Mouse (Mus musculus) heart, adult 18-20 months (tissue): Measurements from ENCODE around the gene Per3. TPM values are rescaled to one million over a fixed set of nuclear protein-coding genes. Genes with fewer than 3 reads are reported as not detected.
"Not testable (repeated sequence)": the region's sequence is repeated elsewhere in the genome, so short reads cannot be mapped to it uniquely, and the experiment has no call there.

ENCODE experiments used
- DNase-seq, 2 experiments: peaks; one replicate each; pipeline ENCODE4 v3.0.0; 2021 to 2022; ENCODE audit warnings: mixed read lengths in 1 of 2
- total RNA-seq, 2 experiments: library from RNA; stranded (reverse); gene quantifications; 2 replicates each; pipeline ENCODE4 v1.2.3; 2021

The Per3 gene
- total RNA-seq, 2 experiments from 2014 or later = 3.3 to 3.6 TPM

DNA sequence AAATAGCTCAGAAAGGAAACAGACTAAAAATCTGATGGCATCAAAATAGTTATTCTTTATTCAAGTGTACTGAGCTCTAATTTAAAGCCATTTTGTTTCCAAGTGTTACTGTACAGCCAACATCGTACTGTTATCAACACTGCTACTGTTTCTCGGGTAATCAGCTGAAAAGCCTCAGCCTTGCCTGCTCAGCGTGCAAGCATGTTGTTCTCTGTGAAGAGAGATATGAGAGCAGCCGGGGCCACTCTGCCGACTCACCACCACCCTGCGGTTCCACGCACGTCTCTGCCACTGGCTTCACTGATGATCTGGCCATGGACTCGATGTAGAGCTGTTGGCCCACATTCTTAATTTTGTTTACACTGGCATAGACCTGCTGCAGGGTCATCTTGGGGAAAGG, 20.3 kb downstream of the Per3 start:
- DNase-seq = no peak

DNA sequence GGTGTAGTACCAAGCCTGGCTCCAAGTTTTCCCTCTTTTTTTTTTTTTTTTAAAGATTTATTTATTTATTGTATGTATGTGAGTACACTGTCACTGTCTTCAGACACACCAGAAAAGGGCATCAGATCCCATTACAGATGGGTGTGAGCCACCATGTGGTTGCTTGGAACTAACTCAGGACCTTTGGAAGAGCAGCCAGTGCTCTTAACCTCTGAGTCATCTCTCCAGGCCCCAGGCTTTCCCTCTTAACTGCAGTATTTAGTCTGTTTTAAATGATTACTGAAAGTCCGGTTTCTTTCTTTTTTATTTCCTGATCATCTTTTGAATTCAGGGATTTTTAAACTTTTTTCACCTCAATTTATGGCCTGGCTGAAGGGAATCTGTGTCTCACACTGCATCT, 27.1 kb downstream of the Per3 start:
- not testable (repeated sequence) for DNase-seq

GRCm38 (mm10) chr4:151015946-151016345, 28.5 kb downstream of the Per3 start:
- no peak for DNase-seq

DNA sequence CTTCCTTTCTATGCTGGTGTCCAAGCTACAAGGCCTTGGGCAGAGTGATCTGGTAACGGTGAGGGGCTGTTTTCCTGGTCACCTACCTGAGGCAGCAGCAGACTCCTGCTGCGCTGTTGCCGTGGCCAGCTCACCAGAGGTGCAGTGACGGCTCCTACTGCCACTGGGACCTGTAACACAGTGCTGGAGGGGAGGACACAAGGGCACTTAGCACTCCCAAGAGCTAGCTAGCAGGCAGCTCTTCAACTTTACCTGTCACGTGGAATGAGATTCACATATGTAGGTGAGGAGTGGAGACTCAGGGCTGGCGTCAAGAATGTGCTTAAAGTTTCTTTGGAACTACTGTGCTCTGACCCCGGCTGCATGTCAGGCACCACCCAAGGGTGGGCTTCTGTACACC, 34.1 kb downstream of the Per3 start:
- DNase-seq = no peak

DNA sequence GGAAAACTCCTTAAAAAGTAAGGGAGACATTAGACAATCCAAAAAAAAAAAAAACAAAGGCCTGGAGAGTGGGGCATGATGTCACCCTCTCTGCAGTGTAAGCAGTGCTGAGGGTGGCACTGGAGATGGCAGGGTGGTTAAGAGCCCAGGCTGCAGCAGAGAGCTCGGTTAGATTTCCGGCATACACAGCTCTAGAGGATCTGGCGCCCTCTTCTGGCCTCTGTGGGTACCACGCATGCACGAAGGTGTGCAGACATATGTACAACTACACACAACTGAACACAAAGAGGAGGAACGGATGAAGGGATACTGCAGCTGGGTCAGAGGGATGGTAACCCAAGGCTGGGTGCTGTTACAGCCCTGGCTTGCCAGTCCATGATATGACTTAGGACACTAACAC, 37.5 kb downstream of the Per3 start:
- DNase-seq = peak; percentile 9 to 32

DNA sequence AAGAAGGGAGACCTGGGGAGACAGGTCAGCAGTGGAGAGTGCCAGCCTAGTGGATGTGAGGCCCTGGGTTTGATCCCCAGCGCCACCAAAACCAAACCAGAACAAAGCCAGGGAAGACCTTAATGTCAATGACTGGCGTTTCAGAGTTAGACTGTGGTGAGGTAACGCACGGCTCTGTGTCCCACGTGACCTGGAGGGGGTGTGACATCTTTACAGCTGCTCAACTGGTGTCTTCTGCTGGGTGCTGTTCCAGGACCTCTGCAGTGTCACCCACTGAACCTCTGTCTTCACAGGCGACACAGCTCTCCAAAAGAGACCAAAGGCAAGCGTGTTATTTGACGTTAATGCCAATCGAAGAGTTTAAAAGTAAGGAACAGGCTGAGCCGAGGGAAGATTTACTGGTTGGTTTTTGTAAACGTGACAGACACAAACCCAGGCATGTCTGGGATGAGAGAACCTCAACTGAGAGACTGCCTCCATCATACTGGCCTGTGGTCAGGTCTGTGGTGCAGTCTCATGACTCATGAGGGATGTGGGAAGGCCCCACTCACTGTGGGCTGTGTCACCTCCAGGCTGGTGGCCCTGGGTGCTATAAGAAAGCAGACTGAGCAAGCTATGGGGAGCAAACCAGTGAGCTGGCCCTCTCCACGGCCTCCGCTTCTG, 38.7 kb downstream of the Per3 start:
- DNase-seq = no peak

GRCm38 (mm10) chr4:151001397-151001796, 43.1 kb downstream of the Per3 start:
- DNase-seq = no peak

DNA sequence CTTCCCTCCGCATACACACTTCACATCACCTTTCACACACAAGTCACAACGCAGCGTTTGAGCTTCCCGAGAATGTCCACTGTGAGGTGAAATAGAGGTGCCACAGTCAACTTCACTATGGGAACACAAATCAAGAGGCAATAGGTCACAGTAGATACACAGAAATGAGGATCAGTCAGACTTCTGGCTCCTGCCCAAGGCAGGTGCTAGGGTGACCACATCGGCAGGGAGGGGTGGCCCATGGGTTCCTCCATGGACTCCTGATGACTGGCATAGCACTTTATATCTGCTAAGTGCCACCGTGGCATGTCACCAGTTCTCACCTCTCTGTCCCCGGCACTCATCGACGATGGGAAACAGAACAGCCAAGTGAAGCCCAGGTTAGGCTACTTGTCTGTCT, 45.8 kb downstream of the Per3 start:
- no peak for DNase-seq

GRCm38 (mm10) chr4:150996797-150997196, 47.7 kb downstream of the Per3 start, which contains the start of gene Uts2:
Gene Uts2 (plus strand): TSS chr4:150997097.
- DNase-seq = no peak

GRCm38 (mm10) chr4:150990148-150990547, 54.3 kb downstream of the Per3 start:
- no peak for DNase-seq

GRCm38 (mm10) chr4:150980153-150980552, 64.3 kb downstream of the Per3 start:
- no peak for DNase-seq

- no peak for DNase-seq
These were observed 65.0 kb downstream of the Per3 start for GRCm38 (mm10) chr4:150979455-150979854.

GRCm38 (mm10) chr4:150978156-150978910, 66.1 kb downstream of the Per3 start:
- no peak for DNase-seq

GRCm38 (mm10) chr4:150975145-150975544, 69.3 kb downstream of the Per3 start:
- DNase-seq = no peak

GRCm38 (mm10) chr4:150973264-150973663, 71.2 kb downstream of the Per3 start:
- no peak for DNase-seq

GRCm38 (mm10) chr4:150968956-150969355, 75.5 kb downstream of the Per3 start:
- no peak for DNase-seq

GRCm38 (mm10) chr4:150966556-150966955, 77.9 kb downstream of the Per3 start:
- DNase-seq = peak; percentile 25 to 76

DNA sequence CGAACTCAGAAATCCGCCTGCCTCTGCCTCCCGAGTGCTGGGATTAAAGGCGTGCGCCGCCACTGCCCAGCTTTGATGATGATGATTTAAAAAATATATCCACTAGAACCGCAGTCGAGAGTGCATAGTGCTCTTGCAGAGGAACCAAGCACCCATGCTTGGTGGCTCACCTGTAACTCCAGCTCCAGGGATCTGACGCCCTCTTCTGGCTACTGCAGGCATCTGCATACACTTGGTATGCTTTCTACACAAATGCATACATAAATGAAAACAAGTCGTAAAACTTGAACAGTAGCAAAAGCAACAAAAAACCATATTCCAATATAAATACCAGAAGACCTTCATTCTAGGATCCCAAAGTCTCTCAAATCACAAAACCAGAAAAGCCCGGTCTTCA, 78.9 kb downstream of the Per3 start:
- no peak for DNase-seq

GRCm38 (mm10) chr4:150964635-150965554, 79.6 kb downstream of the Per3 start:
- peak; percentile 67 to 94 for DNase-seq

- DNase-seq = peak in 1 of 2 experiments; percentile 11
These were observed 80.8 kb downstream of the Per3 start for GRCm38 (mm10) chr4:150963711-150964110.

GRCm38 (mm10) chr4:150962231-150962630, 82.2 kb downstream of the Per3 start:
- DNase-seq = peak; percentile 50 to 65

GRCm38 (mm10) chr4:150958536-150958935, 85.9 kb downstream of the Per3 start:
- no peak for DNase-seq

DNA sequence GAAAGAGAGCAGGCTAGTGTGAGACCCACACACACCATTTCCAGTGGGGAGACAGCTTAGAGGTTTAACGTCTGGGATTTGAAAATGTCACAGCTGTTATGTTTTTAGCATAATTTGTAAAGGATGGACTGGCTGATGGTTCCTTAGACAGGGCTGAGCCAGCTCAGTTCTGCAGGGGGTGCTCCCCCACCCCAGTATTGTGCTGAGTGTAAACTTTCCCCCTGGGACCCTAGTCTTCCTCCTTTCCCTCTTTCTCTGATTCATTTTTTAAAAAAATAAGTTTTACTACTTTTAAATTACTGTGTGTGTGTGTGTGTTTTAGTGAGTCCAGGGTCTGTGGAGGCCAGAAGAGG, 87.4 kb downstream of the Per3 start:
- DNase-seq = no peak
